Mouse (Mus musculus): Measurements from ENCODE around the gene Fam47c. TPM values are rescaled to one million over a fixed set of nuclear protein-coding genes. Genes with fewer than 3 reads are reported as not detected.

Fam47c gene
- not detected for total RNA-seq (2021)
- long read RNA-seq, experiment 1, result 0 reads
- long read RNA-seq, experiment 2, result 0 reads

- no peak for DNase-seq (ENCODE audit: low spot score in 2 of 2)
Observed at GRCm38 (mm10) chrX:78737463-78737862, at the start of gene Fam47c. Gene Fam47c (plus strand): TSS chrX:78737763.

- DNase-seq (ENCODE audit: low spot score in 2 of 2), result no peak
Observed at GRCm38 (mm10) chrX:78769408-78769807, 31.8 kb downstream of the Fam47c start.

- no peak for DNase-seq (ENCODE audit: low spot score in 2 of 2)
Observed at GRCm38 (mm10) chrX:78777078-78777477, 39.5 kb downstream of the Fam47c start.

Other genes with a start within 250 kb of the Fam47c start
- 1 to 10 TPM; 7.4 to 9.3 TPM for gene Prrg1, start 153.9 kb upstream of the Fam47c start, total RNA-seq (2021)